Mouse (Mus musculus): ENCODE measurements around the gene Tprg.

The Tprg gene

DNA sequence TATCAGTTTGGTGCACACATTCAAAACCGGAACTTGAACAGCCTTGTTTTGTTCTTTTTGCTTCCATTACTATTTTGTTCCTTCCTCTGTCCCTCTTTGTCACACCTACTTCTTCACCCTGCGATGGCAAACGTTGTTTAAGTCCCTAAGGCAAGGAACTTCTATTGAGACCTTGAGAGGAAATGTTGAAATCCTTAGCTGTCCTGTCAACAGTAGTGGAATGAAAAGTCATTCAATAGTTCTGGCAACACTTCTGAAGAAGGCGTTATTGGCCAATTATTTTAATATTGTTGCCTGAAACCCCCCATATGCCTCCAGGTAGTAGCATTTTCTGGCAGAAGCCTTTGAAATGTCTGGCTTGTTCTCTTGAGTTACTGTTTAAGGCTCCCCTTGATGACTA, 137.4 kb downstream of the Tprg start:
- in situ Hi-C loops (cut with MboI, MseI) = loop anchor here (10.0 kb wide), 1 partner anchor 1269 kb away; no protein-coding TSS in a partner anchor

DNA sequence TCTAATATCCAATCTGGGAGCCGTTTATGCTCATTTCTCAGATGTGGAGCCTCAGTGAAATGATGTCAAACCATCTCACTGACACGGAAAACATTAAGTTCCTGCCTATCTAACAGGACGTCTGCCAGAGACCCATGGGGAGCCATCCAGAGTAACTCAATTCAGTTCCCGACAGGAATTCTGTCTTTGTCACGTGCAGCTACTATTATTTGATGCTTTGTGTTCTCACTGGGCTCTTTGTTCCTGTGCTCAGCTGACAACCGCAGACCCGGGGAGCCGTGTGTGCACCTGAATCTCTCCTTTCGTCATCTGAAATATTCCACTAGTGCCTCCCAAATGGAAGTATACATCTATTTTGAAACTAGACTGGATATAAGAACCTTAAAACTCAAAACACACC, 138.3 kb downstream of the Tprg start:
- in situ Hi-C loops (cut with MboI, MseI) = loop anchor here (10.0 kb wide), 1 partner anchor 1270 kb away; no protein-coding TSS in a partner anchor

DNA sequence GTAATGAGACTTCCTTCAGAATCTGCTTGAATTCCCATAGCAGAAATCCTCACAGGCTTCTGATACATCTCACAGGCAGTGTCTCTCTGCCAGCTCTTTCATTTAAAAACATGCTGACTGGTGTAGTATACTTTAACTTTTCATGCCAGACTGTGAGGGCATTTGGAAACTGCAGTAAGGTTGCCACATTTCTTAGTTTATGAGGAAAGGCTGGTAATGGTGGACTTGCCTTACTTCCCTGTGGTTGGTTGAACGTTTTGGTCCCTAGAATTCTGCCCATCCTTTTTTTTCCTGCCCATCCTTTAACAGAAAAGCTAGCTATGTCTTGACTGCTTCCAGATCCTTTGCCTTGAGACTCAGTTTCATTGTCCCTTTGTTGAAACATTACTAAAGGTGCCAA, 138.8 kb downstream of the Tprg start:
- in situ Hi-C loops (cut with MboI, MseI) = loop anchor here (10.0 kb wide), 1 partner anchor 1271 kb away; no protein-coding TSS in a partner anchor

DNA sequence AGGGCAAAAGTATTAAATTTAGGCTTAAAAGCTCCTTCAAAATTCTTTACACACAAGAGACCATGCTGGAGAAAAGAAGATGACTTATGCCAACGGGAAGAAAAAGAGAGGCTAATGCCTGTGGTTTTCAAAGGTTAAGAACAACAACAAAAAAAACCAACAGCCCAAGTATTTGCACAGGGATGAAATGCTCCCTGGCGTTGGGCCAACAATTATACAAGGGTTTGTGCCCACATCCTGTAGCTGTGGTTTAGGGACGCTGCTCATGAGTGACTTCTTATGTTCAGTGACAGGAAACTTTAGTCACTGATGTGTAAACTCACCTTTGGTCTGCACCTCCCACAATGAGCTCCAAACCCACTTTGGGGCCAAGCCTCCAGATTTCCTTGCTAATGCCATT, 139.6 kb downstream of the Tprg start:
- in situ Hi-C loops (cut with MboI, MseI) = loop anchor here (10.0 kb wide), 1 partner anchor 1271 kb away; no protein-coding TSS in a partner anchor

DNA sequence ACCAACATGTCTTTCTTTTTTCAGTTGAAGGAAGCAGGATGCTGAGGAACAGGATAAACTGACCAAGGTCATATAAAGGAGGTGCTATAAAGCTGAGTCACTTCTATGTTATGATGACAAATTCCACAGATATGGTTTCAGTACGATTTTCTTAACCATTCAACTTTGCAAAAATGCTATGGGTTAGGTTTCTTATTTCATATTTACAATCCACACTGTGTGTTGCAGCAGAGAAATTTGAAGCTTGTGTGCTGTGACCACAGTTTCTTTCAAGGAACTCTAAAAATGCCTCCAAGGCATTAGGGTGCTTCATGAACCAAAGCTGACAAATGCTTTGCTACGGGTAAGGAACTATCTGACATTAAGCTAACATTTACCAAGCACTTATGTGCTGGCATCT, 153.4 kb downstream of the Tprg start:
- in situ Hi-C loops (cut with MboI, MseI) = no loop called here

DNA sequence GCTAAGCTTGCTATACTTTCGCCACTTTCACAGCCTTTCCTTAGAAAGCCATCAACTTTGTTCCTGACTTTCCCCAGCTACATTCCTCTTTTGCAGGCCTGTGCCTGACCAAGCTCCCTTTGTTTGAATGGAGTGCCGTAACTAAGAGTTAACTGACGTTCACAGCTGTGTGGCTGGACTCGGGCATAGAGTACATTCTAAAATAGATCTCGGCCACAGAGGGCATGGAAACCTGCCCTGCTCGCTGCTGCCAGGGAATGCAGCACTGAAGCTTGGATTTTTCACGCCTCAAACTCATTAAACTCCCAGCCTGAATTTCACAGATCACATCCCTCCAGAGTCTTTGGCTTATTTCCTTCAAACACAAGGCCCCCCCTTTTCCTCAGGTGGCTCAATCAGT, 159.0 kb downstream of the Tprg start:
- in situ Hi-C loops (cut with MboI, MseI) = no loop called here

DNA sequence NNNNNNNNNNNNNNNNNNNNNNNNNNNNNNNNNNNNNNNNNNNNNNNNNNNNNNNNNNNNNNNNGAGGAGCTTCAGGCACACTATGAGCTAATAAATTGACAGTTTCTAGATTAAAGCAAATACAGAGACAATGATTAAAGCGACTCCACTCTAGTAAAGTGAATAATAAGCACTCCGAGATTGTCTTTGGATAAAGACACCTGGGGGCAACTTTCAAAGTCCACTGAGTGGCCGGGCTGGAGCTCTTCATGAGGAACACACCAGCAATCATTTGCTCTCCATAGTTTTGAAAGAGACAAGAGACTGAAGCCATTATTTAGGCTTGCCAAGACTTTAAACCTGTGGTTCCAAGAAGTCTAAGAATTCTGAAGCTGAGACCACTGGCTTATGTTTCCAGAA, 164.9 kb downstream of the Tprg start:
- in situ Hi-C loops (cut with MboI, MseI) = no loop called here

DNA sequence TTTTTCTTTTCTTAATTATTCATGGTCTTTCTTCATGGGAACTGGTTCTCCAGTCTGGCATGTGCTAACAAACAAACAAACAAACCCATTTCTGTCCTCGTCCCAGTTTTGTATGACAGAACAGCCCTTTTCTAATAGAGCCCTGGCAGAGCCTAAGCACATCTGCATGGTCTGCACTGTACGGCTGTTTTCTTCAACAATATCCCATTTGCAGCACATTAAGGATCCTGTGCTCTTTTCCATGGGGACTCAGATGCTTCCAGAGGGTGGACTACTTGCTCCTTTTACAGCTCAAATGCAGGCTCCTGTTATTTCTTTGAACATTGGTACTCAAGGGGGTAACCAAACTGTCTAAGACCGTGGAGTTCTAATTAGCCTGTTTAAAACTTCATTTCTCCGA, 178.1 kb downstream of the Tprg start:
- in situ Hi-C loops (cut with MboI, MseI) = no loop called here

DNA sequence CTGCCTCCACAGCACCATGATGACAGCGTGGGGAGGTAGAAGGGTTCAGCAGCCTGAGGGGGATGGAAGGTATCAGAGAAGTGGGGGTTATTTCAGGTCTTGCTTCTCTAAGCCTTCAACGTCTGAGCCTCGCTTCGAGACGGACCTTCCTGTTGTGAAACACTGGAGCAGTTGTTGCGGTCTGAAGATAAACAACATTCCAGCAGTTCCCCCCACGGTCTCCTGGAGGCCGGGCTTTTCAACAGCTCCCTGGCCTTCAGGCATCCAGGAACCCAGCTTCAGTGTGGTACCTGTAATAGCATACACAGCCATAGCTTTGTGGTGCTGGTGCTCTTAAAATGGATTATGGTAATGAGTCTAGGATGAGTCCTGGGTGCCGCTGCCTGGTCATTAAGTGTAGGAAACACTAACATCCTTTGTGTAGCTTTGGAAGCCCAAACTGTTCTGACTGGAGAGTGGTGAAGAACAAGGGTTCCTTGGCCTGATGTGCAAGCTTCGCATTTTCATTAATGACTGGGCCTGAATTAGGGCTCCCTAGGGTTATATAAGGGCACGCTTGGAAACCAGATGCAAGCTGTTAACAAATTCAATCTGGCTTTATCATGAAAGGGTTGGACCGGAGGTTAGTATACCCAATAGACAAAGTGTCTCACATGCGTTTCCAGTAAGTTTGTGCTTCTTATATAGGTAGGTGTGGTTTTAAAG, 179.0 kb downstream of the Tprg start:
- in situ Hi-C loops (cut with MboI, MseI) = no loop called here

DNA sequence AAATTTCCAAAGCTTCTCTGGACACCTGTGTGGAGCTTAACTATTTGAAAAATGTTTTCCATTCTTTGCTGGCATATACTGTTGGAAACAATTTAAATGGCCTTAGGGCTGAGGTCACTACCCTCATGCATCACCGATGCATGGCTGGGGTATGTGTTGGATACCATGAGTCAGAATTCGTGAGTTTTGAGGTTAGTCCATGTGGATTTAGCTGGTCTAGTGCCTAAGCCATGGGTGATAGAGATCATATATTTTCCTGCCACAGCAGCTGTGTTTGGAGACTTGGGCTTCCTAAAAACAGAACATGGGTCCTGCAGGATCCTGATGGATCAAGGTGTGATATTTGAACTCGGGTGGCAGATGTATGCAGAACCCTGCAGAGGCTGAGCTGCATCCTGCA, 181.4 kb downstream of the Tprg start:
- in situ Hi-C loops (cut with MboI, MseI) = no loop called here

DNA sequence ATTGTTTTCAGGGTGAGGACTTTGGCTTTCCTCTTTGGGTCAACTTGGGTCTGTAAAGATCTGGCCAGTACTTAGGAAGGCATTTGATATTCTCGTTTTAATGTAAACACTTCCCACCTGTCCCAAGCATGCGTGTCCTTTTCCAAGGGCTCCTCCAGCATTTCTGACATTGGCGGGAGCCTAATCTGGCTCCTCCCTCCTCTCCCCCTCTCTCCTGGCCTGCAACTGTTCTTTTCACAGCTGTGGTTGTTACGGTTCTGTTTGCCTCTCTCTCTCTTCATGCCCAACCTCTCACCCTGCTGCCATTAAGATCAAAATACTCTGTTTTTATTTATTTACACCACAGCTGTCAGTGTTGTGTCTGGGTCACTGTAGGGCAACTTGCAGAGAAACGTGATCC, 182.0 kb downstream of the Tprg start:
- in situ Hi-C loops (cut with MboI, MseI) = no loop called here
